In genomic region chr7:34507858-34508257, GRCm38 (mm10) we compare ENCODE assay signal across 18 mouse cellular contexts.
DNase-seq lines count a peak whose midpoint lies in the region; ATAC-seq and TF ChIP-seq lines count a peak whose summit lies in the region.
"Had no signal": no experiment of that assay in that cellular context is flagged by ENCODE, and none has a peak within 500 bp of the region (broad histone marks: within the 10 kb centered on the region; RNA-seq: fewer than 3 reads in every experiment).

No protein-coding gene starts in this region.

- H3K27me3 ChIP-seq in heart, adult 2 months (ENCODE audit: control insufficient read depth, insufficient read depth, low read length): no peaks in the 10 kb centered on the region; the same call in 1 of the 2 replicates
- no peaks in the 10 kb centered on the region for H3K27me3 ChIP-seq in lung, postnatal 0 days (replicated peaks; ENCODE audit: insufficient read depth, low read length)
- H3K27me3 ChIP-seq in thymus, adult 2 months (ENCODE audit: control insufficient read depth, insufficient read depth, low read length): no peaks in the 10 kb centered on the region
- H3K27me3 ChIP-seq: embryonic facial prominence, embryonic 15.5 days; forebrain, embryonic 13.5 days; midbrain, embryonic 13.5 days had no signal

- H3K4me3 ChIP-seq in heart, adult 2 months: no peak overlapping the region
- H3K4me3 ChIP-seq in left cerebral cortex, adult 2 months: no peak overlapping the region
- no peak overlapping the region for H3K4me3 ChIP-seq in lung, postnatal 0 days (ENCODE audit: low read depth, low read length)
- no peak overlapping the region for H3K4me3 ChIP-seq in thymus, adult 2 months (ENCODE audit: control insufficient read depth, insufficient read depth, low read length)
- H3K4me3 ChIP-seq: embryonic facial prominence, embryonic 15.5 days; forebrain, embryonic 13.5 days; heart, embryonic 10.5 days; midbrain, embryonic 13.5 days had no signal

- no peaks in the 10 kb centered on the region for H3K9me3 ChIP-seq in lung, postnatal 0 days (ENCODE audit: low read length)
- H3K9me3 ChIP-seq: embryonic facial prominence, embryonic 15.5 days; heart, embryonic 10.5 days; midbrain, embryonic 13.5 days had no signal

- no peak overlapping the region for H3K4me2 ChIP-seq in lung, postnatal 0 days (replicated peaks; ENCODE audit: low read depth, low read length)
- H3K4me2 ChIP-seq: embryonic facial prominence, embryonic 15.5 days; forebrain, embryonic 13.5 days; midbrain, embryonic 13.5 days had no signal

- no peak for ATAC-seq in lung, postnatal 0 days
- ATAC-seq: forebrain, embryonic 13.5 days; hindbrain, embryonic 16.5 days; midbrain, embryonic 13.5 days had no signal

- H3K79me2 ChIP-seq in heart, adult 2 months (replicated peaks; ENCODE audit: control insufficient read depth, insufficient read depth, low read length): no peaks in the 10 kb centered on the region

- no peak for DNase-seq in heart, adult 2 months
- DNase-seq in heart, adult 8-10 months (ENCODE audit: low spot score): no peak
- no peak for DNase-seq in left cerebral cortex, adult 2 months (ENCODE audit: extremely low spot score in 1 of 2, low spot score in 2 of 2)
- no peak for DNase-seq in left cerebral cortex, adult 8-10 months (ENCODE audit: low spot score in 2 of 2)
- peak; percentile 27 for DNase-seq in R1 (ENCODE audit: low read depth, low spot score)
- DNase-seq in lung, postnatal 0 days (ENCODE audit: low spot score): no peak
- DNase-seq in thymus, adult 2 months: no peak
- no peak for DNase-seq in frontal cortex, postnatal 36 days (ENCODE audit: low spot score in 2 of 2)
- DNase-seq: adrenal gland, postnatal 14 days; cerebellum, adult 8-10 months; gastrocnemius, postnatal 10 days; thymus, postnatal 4 days had no signal

- no peaks in the 10 kb centered on the region for H3K36me3 ChIP-seq in heart, adult 2 months (ENCODE audit: control insufficient read depth, insufficient read depth, low read length)
- H3K36me3 ChIP-seq in lung, postnatal 0 days (ENCODE audit: insufficient read depth, low read length): no peaks in the 10 kb centered on the region
- no peaks in the 10 kb centered on the region for H3K36me3 ChIP-seq in thymus, adult 2 months (ENCODE audit: control insufficient read depth, insufficient read depth, low read length)
- H3K36me3 ChIP-seq: embryonic facial prominence, embryonic 15.5 days; G1E; heart, embryonic 10.5 days; midbrain, embryonic 13.5 days had no signal

- no peak overlapping the region for H3K9ac ChIP-seq in heart, adult 2 months (ENCODE audit: low read depth, low read length)
- no peak overlapping the region for H3K9ac ChIP-seq in lung, postnatal 0 days (replicated peaks; ENCODE audit: low read depth)
- H3K9ac ChIP-seq: embryonic facial prominence, embryonic 15.5 days; forebrain, embryonic 13.5 days; midbrain, embryonic 13.5 days had no signal

- WGBS in heart, adult 2 months: 77% methylated on average over 2 of the region's 2 CpGs
- 61% methylated on average over 2 of the region's 2 CpGs for WGBS in lung, postnatal 0 days
- 75% methylated on average over 2 of the region's 2 CpGs for WGBS in thymus, adult 2 months

- no peak for TF ChIP-seq EP300 in heart, adult 2 months (IDR thresholded peaks at IDR 0.05; ENCODE audit: insufficient read depth, low read depth, low read length)
- no peak for TF ChIP-seq EP300 in lung, postnatal 0 days (IDR thresholded peaks at IDR 0.05)

- H3K27ac ChIP-seq in heart, adult 2 months: no peak overlapping the region
- no peak overlapping the region for H3K27ac ChIP-seq in left cerebral cortex, adult 2 months
- no peak overlapping the region for H3K27ac ChIP-seq in lung, postnatal 0 days (ENCODE audit: low read length)
- no peak overlapping the region for H3K27ac ChIP-seq in thymus, adult 2 months (ENCODE audit: control insufficient read depth, insufficient read depth, low read length)
- H3K27ac ChIP-seq: embryonic facial prominence, embryonic 15.5 days; forebrain, embryonic 13.5 days; heart, embryonic 10.5 days; midbrain, embryonic 13.5 days had no signal

- intact Hi-C loops in heart, adult 2 months (cut with DNase I): no loop called here
- intact Hi-C loops in left cerebral cortex, adult 2 months (cut with DNase I): loop anchor here (10.0 kb wide), 1 partner anchor 63 kb away; no protein-coding TSS in a partner anchor

- H3K4me1 ChIP-seq in heart, adult 2 months (ENCODE audit: control insufficient read depth, insufficient read depth, low read length): no peaks in the 10 kb centered on the region
- H3K4me1 ChIP-seq in lung, postnatal 0 days (ENCODE audit: insufficient read depth, low read depth, low read length): no peaks in the 10 kb centered on the region
- no peaks in the 10 kb centered on the region for H3K4me1 ChIP-seq in thymus, adult 2 months (replicated peaks; ENCODE audit: control insufficient read depth, insufficient read depth, low read length)
- H3K4me1 ChIP-seq: embryonic facial prominence, embryonic 15.5 days; forebrain, embryonic 13.5 days; heart, embryonic 10.5 days; midbrain, embryonic 13.5 days had no signal

- TF ChIP-seq CTCF in heart, adult 2 months (IDR thresholded peaks at IDR 0.05): peak; percentile 13; the same call in 1 of the 2 replicates
- TF ChIP-seq CTCF in left cerebral cortex, adult 2 months (IDR thresholded peaks at IDR 0.05): peak; percentile 2
- TF ChIP-seq CTCF in lung, postnatal 0 days (IDR thresholded peaks at IDR 0.05): peak; percentile 55
- TF ChIP-seq CTCF in thymus, adult 2 months (IDR thresholded peaks at IDR 0.05; ENCODE audit: borderline replicate concordance, control insufficient read depth, extremely low read depth, insufficient read depth, low read length, poor library complexity): no peak

- no peak for TF ChIP-seq POLR2A in heart, adult 2 months (IDR thresholded peaks at IDR 0.05; ENCODE audit: insufficient read depth, low read depth, low read length)
- no peak for TF ChIP-seq POLR2A in thymus, adult 2 months (IDR thresholded peaks at IDR 0.05; ENCODE audit: control insufficient read depth, extremely low read depth, insufficient read depth, low read length, poor library complexity)
